Mouse (Mus musculus) heart, embryonic 12.5 days (tissue): ENCODE measurements at regions not wholly inside any gene's neighbourhood (a gene's known extent, or its start where the extent isn't known, plus 50 kb on each side); places are given as distances from the start of the nearest gene placed in this dataset.

Source experiments
- ATAC-seq: fragments of 200-750 bp; cut with Nextera tagmentation; 2 replicates; pipeline ENCODE4 v1.8.0; 2017; ENCODE audit warnings: moderate TSS enrichment, moderate library complexity; ENCODE audit not compliant: insufficient number of reproducible peaks, low FRiP score
- H3K27ac ChIP-seq: fragments of 300-500 bp; sonication (generic); 2 replicates; pipeline ENCODE4 v1.5.1; 2016; ENCODE audit warnings: mild to moderate bottlenecking, moderate library complexity; ENCODE audit not compliant: poor library complexity, severe bottlenecking
- H3K27me3 ChIP-seq: fragments of 300-500 bp; sonication (generic); replicated peaks from 2 replicates; pipeline ENCODE4 v1.6.1; 2016; ENCODE audit warnings: mild to moderate bottlenecking, moderate library complexity
- H3K36me3 ChIP-seq: fragments of 300-500 bp; sonication (generic); 2 replicates; pipeline ENCODE4 v1.6.1; 2016; ENCODE audit warnings: mild to moderate bottlenecking, moderate library complexity
- H3K4me1 ChIP-seq: fragments of 300-500 bp; sonication (generic); replicated peaks from 2 replicates; pipeline ENCODE4 v1.6.1; 2016; ENCODE audit warnings: mild to moderate bottlenecking
- H3K4me2 ChIP-seq: fragments of 300-500 bp; sonication (generic); 2 replicates; pipeline ENCODE4 v1.6.1; 2016; ENCODE audit warnings: mild to moderate bottlenecking, moderate library complexity
- H3K4me3 ChIP-seq: fragments of 300-500 bp; sonication (generic); 2 replicates; pipeline ENCODE4 v1.5.1; 2016; ENCODE audit warnings: mild to moderate bottlenecking
- H3K9ac ChIP-seq: fragments of 300-500 bp; sonication (generic); 2 replicates; pipeline ENCODE4 v1.6.1; 2016; ENCODE audit warnings: mild to moderate bottlenecking, moderate library complexity
- H3K9me3 ChIP-seq: fragments of 300-500 bp; sonication (generic); replicated peaks from 2 replicates; pipeline ENCODE4 v1.6.1; 2016; ENCODE audit warnings: mild to moderate bottlenecking, moderate library complexity
- WGBS: fragments of 180-500 bp; shearing (Covaris S2); methylation state at CpG from one replicate; pipeline ENCODE4 v1.1.7; 2016; 5-methylcytosine and 5-hydroxymethylcytosine counted together

DNA sequence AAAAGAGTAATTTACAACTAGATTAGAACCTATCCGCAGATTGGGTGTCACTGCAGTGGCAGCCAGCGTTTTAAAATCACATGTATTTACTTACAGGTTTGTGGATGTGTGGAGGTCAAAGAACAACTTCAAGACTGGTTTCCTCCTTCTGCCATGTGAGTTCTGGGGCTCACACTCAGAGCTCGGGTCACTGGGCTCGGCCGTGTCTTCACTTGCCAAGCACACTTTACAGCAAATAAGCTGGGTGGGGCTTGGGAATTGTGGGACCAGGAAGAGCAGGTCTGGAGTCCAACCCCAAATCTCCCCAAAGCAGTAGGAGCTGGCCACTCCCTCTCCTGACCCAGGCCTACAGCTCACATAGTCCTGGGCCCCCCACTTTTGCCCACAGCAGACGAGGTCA lies 202.5 kb upstream of the 4930535I16Rik start:
- H3K9me3 ChIP-seq, result no peaks in the 10 kb centered on the region
- no peak overlapping the region for H3K9ac ChIP-seq
- no peaks in the 10 kb centered on the region for H3K4me1 ChIP-seq
- no peaks in the 10 kb centered on the region for H3K27me3 ChIP-seq
- 66% methylated on average over 6 of the region's 6 CpGs for WGBS
- no peak overlapping the region for H3K4me3 ChIP-seq
- H3K27ac ChIP-seq, result no peak overlapping the region
- H3K36me3 ChIP-seq, result no peaks in the 10 kb centered on the region
- H3K4me2 ChIP-seq, result no peak overlapping the region
- no peak for ATAC-seq

GRCm38 (mm10) chr4:124113856-124114345 lies 196.1 kb upstream of the 4930535I16Rik start:
- Histone ChIP-seq H3K27ac (no peak overlapping the region), H3K36me3 (no peaks in the 10 kb centered on the region), H3K27me3 (no peaks in the 10 kb centered on the region), H3K4me1 (no peaks in the 10 kb centered on the region), H3K4me3 (no peak overlapping the region), H3K9ac (no peak overlapping the region), H3K4me2 (no peak overlapping the region), H3K9me3 (no peaks in the 10 kb centered on the region)
- WGBS, result 79% methylated on average over 12 of the region's 12 CpGs
- ATAC-seq, result no peak

GRCm38 (mm10) chr4:124110705-124111104 lies 192.9 kb upstream of the 4930535I16Rik start:
- ATAC-seq, result no peak
- no peak overlapping the region for H3K4me2 ChIP-seq
- no peak overlapping the region for H3K4me3 ChIP-seq
- no peaks in the 10 kb centered on the region for H3K27me3 ChIP-seq
- 61% methylated on average over 8 of the region's 8 CpGs for WGBS
- no peak overlapping the region for H3K9ac ChIP-seq
- H3K27ac ChIP-seq, result no peak overlapping the region
- no peaks in the 10 kb centered on the region for H3K9me3 ChIP-seq
- H3K4me1 ChIP-seq, result no peaks in the 10 kb centered on the region
- no peaks in the 10 kb centered on the region for H3K36me3 ChIP-seq

GRCm38 (mm10) chr4:124109371-124109770 lies 191.5 kb upstream of the 4930535I16Rik start:
- Histone ChIP-seq H3K9me3 (no peaks in the 10 kb centered on the region), H3K27ac (no peak overlapping the region), H3K36me3 (no peaks in the 10 kb centered on the region), H3K27me3 (no peaks in the 10 kb centered on the region), H3K4me3 (no peak overlapping the region), H3K9ac (no peak overlapping the region), H3K4me1 (no peaks in the 10 kb centered on the region), H3K4me2 (no peak overlapping the region)
- WGBS, result 74% methylated on average over 3 of the region's 3 CpGs
- no peak for ATAC-seq

DNA sequence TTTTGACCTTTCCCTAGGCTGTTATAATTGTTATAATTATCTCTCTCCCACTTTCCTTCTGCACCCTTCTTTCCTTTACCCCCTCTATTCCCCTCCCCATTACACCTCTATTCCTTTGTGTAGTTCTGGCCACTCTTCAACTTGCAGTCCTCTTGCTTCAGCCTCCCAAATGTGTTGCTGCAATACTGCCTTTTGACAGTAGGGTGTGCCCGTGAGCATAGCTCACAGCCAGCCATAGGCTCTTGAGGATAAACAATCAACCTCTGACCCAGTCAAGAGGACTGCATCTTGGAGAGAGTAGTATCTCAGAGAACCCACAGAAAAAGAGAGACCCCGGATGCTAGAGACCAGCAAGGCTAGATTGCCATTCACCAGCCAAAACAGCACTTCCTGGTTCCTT lies 184.9 kb upstream of the 4930535I16Rik start:
- Histone ChIP-seq H3K36me3 (no peaks in the 10 kb centered on the region), H3K4me3 (no peak overlapping the region), H3K9ac (no peak overlapping the region), H3K27ac (no peak overlapping the region), H3K4me2 (no peak overlapping the region), H3K4me1 (peaks cover 3% of the 10 kb centered on the region; the same call in 1 of the 2 replicates), H3K9me3 (0 out of 2 replicates have a peak, but pooled peaks cover 3% of the 10 kb centered on the region), H3K27me3 (0 out of 2 replicates have a peak, but pooled peaks cover 4% of the 10 kb centered on the region)
- ATAC-seq, result no peak
- 34% methylated on average over 2 of the region's 2 CpGs for WGBS

- no peaks in the 10 kb centered on the region for H3K4me1 ChIP-seq
- H3K36me3 ChIP-seq, result no peaks in the 10 kb centered on the region
- 86% methylated on average over 7 of the region's 7 CpGs for WGBS
- H3K4me3 ChIP-seq, result no peak overlapping the region
- H3K27ac ChIP-seq, result no peak overlapping the region
- H3K9me3 ChIP-seq, result no peaks in the 10 kb centered on the region
- no peaks in the 10 kb centered on the region for H3K27me3 ChIP-seq
- H3K9ac ChIP-seq, result no peak overlapping the region
- H3K4me2 ChIP-seq, result no peak overlapping the region
- ATAC-seq, result no peak
Observed at GRCm38 (mm10) chr4:124086801-124087200, 169.0 kb upstream of the 4930535I16Rik start.

DNA sequence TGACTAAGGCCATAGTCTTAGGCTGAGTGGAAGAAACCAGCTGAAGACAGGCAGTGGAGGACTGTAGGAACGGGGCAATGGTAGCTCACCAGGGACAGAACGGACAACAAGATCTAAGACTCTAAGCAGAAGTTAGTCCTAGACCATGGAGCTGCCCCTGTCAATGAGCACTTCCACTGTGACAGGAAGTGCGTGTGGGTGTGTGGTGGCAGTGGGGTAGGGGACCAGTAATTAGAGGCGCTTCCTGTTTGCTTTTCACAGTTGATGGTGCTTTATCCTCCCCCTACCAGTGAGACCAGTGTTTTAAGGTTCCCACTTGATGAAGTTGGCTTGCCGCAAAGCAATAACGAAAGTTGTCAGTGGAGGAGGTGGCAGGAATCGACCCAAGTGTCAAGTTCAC lies 168.4 kb upstream of the 4930535I16Rik start:
- no peaks in the 10 kb centered on the region for H3K27me3 ChIP-seq

GRCm38 (mm10) chr4:124079603-124080002 lies 161.8 kb upstream of the 4930535I16Rik start:
- 46% methylated on average over 3 of the region's 3 CpGs for WGBS
- H3K4me3 ChIP-seq, result no peak overlapping the region
- no peak for ATAC-seq
- peaks cover 4% of the 10 kb centered on the region; the same call in 1 of the 2 replicates for H3K27me3 ChIP-seq
- no peak overlapping the region for H3K27ac ChIP-seq
- no peak overlapping the region for H3K9ac ChIP-seq
- no peaks in the 10 kb centered on the region for H3K36me3 ChIP-seq
- H3K4me1 ChIP-seq, result peaks cover 7% of the 10 kb centered on the region
- no peaks in the 10 kb centered on the region for H3K9me3 ChIP-seq
- no peak overlapping the region for H3K4me2 ChIP-seq

More for the DNA sequence above, 168.4 kb upstream of the 4930535I16Rik start:
- no peak overlapping the region for H3K27ac ChIP-seq
- WGBS, result 81% methylated on average over 7 of the region's 7 CpGs
- no peak overlapping the region for H3K4me2 ChIP-seq
- no peaks in the 10 kb centered on the region for H3K9me3 ChIP-seq
- ATAC-seq, result no peak
- H3K36me3 ChIP-seq, result no peaks in the 10 kb centered on the region
- no peak overlapping the region for H3K9ac ChIP-seq
- H3K4me3 ChIP-seq, result no peak overlapping the region
- H3K4me1 ChIP-seq, result no peaks in the 10 kb centered on the region

GRCm38 (mm10) chr4:124075551-124075950 lies 157.7 kb upstream of the 4930535I16Rik start:
- Histone ChIP-seq H3K36me3 (no peaks in the 10 kb centered on the region), H3K4me2 (no peak overlapping the region), H3K27ac (no peak overlapping the region), H3K9ac (no peak overlapping the region), H3K27me3 (peaks cover 4% of the 10 kb centered on the region; the same call in 1 of the 2 replicates), H3K9me3 (no peaks in the 10 kb centered on the region), H3K4me1 (peaks cover 7% of the 10 kb centered on the region), H3K4me3 (no peak overlapping the region)
- WGBS, result 66% methylated on average over 5 of the region's 5 CpGs
- no peak for ATAC-seq

- no peak overlapping the region for H3K4me3 ChIP-seq
- no peak overlapping the region for H3K4me2 ChIP-seq
- H3K9me3 ChIP-seq, result no peaks in the 10 kb centered on the region
- H3K9ac ChIP-seq, result no peak overlapping the region
- H3K27ac ChIP-seq, result no peak overlapping the region
- 74% methylated on average over 1 of the region's 1 CpGs for WGBS
- no peak for ATAC-seq
- H3K36me3 ChIP-seq, result no peaks in the 10 kb centered on the region
- peaks cover 4% of the 10 kb centered on the region; the same call in 1 of the 2 replicates for H3K27me3 ChIP-seq
- H3K4me1 ChIP-seq, result no peaks in the 10 kb centered on the region
Observed at GRCm38 (mm10) chr4:124073646-124074045, 155.8 kb upstream of the 4930535I16Rik start.

- Histone ChIP-seq H3K9me3 (no peaks in the 10 kb centered on the region), H3K27ac (no peak overlapping the region)
- 83% methylated on average over 3 of the region's 3 CpGs for WGBS
Observed at GRCm38 (mm10) chr4:124064601-124065000, 146.8 kb upstream of the 4930535I16Rik start.

More at GRCm38 (mm10) chr4:124064601-124065000, 146.8 kb upstream of the 4930535I16Rik start:
- Histone ChIP-seq H3K27me3 (no peaks in the 10 kb centered on the region), H3K4me3 (no peak overlapping the region), H3K4me2 (no peak overlapping the region), H3K36me3 (no peaks in the 10 kb centered on the region), H3K4me1 (no peaks in the 10 kb centered on the region), H3K9ac (no peak overlapping the region)
- ATAC-seq, result no peak
